Mouse (Mus musculus) embryonic fibroblast, embryonic 13.5 days (primary cell): ENCODE measurements around the gene Fxr2. TPM values are rescaled to one million over a fixed set of nuclear protein-coding genes. Genes with fewer than 3 reads are reported as not detected.
A peak's percentile ranks its signal among the peaks of the same experiment; 100 is the strongest.

Source experiments
- H3K27ac ChIP-seq: 2 replicates; pipeline ENCODE4 v1.5.1; 2012; ENCODE audit warnings: low read length, control low read depth, inconsistent platforms; ENCODE audit not compliant: insufficient read depth
- H3K4me1 ChIP-seq: 2 replicates; pipeline ENCODE4 v1.6.1; 2011; ENCODE audit warnings: low read length; ENCODE audit not compliant: control insufficient read depth, insufficient read depth
- H3K4me3 ChIP-seq: 2 replicates; pipeline ENCODE4 v1.5.1; 2011; ENCODE audit warnings: mild to moderate bottlenecking, control low read depth, low read length; ENCODE audit not compliant: insufficient read depth
- CTCF ChIP-seq: IDR thresholded peaks from 2 replicates; pipeline ENCODE4 v1.5.1; 2011; ENCODE audit warnings: mild to moderate bottlenecking, control low read depth, low read length, moderate library complexity, borderline replicate concordance; ENCODE audit not compliant: insufficient read depth
- POLR2A ChIP-seq: IDR thresholded peaks from 2 replicates; pipeline ENCODE4 v1.6.1; 2011; ENCODE audit warnings: low read depth, mild to moderate bottlenecking, control low read depth, low read length, moderate library complexity
- polyA plus RNA-seq: library from polyadenylated mRNA; stranded (reverse); fragments of >200 nt; gene quantifications from 2 replicates; pipeline ENCODE4 v1.2.4, GENCODE M21; 2011; ENCODE audit warnings: low read depth; ENCODE audit not compliant: missing spikeins, insufficient read length

Fxr2 gene
- polyA plus RNA-seq, 1 experiment: 71.7 TPM

DNA sequence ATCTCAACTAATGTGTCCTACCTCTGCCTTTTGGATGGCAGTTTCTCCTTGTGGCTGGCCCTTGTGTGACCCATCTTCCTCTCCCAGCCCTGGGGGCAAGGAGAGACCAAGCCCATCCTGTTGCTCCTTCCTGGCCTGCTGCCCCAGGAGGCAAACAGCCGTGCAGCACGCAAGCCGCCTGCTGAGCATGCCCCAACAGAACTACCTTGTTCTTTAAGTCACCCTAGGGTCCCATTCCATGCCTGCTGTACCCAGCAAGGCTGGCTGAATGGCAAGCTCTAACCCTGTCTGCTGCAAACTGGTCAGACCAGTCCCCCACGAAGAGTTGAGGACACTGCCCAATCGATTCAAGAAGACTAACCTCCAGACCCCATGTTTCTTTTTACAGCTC, 23.3 kb downstream of the Fxr2 start:
- Histone ChIP-seq H3K4me3 (no peak overlapping the region), H3K27ac (no peak overlapping the region), H3K4me1 (0 out of 2 replicates have a peak, but pooled peaks cover 4% of the 10 kb centered on the region)
- TF ChIP-seq CTCF (no peak), POLR2A (no peak)

DNA sequence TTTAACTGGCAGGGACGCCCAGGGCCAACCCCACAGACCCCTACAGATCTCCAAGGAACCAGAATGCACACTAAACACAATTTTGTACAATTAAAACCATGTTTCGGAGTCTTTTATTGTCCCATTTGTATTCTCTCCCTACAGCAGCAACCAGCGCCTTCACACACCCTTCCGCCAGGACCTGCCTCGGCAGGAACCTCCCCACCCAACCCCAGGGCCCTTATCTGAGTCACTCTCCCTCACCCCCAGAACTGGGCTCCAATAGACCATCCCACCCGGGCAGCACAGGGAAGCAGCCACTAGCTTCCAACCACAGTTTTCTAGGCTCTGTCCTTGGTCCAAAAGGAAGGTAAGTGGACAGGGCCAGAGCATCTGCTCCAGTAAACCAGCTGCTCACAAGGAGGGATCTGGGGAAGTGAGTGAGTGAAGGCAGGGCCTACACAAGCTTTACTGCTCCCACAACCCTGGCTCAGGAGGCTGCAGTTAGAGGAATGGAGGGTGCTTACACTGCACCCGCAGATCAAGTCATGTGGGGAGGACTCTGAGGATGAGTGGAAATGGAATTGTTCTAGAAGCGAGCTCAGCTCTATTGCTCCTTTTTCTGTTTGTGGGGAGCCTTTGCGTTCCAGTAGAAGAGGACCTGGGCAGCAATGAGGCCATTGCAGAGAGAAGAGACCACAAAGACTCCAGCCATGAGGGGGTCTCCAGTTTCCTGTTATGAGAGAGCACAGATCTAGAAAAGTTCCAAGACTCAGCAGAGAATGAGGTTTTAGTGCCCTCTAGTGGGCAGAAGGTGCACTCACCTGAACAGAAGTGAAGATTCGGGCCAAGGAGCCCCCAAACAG, 24.0 kb downstream of the Fxr2 start:
- no peak for TF ChIP-seq POLR2A
- TF ChIP-seq CTCF: 0 out of 2 replicates have a peak, but pooled peaks have one; percentile 22
- 0 out of 2 replicates have a peak, but pooled peaks cover 4% of the 10 kb centered on the region for H3K4me1 ChIP-seq
- no peak overlapping the region for H3K27ac ChIP-seq
- H3K4me3 ChIP-seq: no peak overlapping the region

DNA sequence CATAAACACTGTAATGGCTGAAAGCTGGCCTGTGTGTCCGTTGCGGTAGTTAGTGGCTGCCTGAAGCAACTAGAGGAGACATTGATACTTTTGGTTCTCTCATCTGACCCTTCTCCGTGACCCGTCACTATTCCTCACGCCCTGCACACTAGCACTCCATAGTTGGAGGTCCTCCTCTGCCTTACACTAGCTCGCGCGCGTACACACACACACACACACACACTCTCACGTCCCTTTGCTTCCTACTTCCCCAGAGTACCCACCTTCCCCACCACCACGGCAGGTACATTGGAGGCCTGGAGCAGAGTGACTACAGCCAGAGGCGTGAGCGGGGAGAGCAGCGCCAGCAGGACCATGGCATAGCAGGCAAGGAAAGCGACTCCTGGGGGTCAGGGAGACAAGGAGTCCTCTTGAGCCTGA, 24.7 kb downstream of the Fxr2 start:
- Histone ChIP-seq H3K4me3 (no peak overlapping the region), H3K27ac (no peak overlapping the region), H3K4me1 (0 out of 2 replicates have a peak, but pooled peaks cover 4% of the 10 kb centered on the region)
- TF ChIP-seq POLR2A (no peak), CTCF (no peak)

DNA sequence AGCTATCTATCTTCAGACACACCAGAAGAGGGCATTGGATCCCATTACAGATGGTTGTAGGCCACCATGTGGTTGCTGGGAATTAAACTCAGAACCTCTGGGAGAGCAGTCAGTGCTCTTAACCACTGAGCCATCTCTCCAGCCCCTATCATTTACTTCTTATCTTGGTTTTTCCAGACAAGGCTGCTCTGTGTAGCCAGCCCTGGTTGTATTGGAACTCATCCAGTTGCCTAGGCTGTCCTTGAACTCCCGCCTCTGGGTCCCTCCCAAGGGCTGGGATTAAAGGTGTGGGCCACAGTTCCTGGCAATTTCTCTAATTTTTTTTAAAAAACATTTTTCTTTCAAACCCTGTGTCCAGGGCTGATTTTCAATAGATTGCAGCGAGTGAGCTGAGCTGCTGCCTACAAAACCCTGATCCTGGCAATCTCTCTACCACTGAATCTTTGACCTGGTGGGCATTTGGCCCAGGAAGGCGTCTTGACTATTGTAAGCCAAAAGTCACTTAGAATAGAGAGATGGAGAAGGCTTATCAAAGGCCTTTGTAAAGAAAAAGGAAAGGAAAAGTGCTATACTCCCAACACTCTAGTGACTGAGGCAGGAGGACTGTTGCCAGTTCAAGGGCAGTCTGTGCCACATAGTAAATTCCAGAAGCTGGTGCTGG, 28.6 kb downstream of the Fxr2 start:
- H3K27ac ChIP-seq: peak overlapping the region; percentile 94; the same call in 1 of the 2 replicates
- TF ChIP-seq POLR2A: no peak
- H3K4me1 ChIP-seq: 0 out of 2 replicates have a peak, but pooled peaks cover 2% of the 10 kb centered on the region
- peak overlapping the region; percentile 62 for H3K4me3 ChIP-seq

DNA sequence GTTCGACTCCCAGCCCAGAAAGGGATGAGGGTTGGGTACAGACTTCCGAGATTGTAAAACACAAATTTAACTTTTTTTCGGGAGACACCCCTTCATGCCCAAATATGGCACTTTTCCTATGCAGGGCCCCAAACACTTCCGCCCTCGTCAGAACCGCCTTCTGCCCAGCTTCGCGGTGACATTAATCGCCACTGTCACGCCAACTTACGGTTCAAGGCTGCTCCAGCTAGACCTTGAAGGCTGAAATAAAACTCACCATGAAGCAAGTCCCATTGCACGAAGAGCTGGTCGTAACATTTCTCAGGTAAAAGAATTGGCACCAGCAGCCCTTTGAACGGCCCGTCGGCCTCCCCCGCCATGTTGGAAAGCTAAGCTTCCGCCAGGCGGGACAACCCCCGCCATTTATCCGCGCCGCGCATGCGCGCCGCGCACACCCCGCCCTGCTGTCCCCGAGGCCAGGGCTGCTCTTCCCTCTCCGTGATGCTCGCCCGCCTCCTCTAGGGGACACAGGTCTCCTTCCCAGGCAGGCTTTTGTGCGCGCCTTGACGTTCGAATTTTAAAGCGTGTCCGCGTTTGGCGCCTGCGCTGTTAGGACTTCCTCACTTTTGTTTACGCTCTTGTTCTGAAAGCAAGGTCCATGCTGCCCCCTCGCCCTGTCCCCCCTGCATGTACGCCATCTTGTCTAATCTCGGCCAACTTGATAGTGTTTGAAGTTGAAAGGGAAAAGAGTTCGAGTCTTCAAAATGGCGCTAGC, 29.6 kb downstream of the Fxr2 start, which contains the start of gene Mpdu1:
Gene Mpdu1 (minus strand): TSS at position 430 of the 754 bp plus-strand sequence.
- Histone ChIP-seq H3K4me3 (peak within 1 kb of the TSS; percentile 62), H3K4me1 (0 out of 2 replicates have a peak, but pooled peaks cover 2% of the 10 kb centered on the region), H3K27ac (peak within 1 kb of the TSS; percentile 94)
- peak; percentile 64 for TF ChIP-seq POLR2A
- no peak for TF ChIP-seq CTCF

DNA sequence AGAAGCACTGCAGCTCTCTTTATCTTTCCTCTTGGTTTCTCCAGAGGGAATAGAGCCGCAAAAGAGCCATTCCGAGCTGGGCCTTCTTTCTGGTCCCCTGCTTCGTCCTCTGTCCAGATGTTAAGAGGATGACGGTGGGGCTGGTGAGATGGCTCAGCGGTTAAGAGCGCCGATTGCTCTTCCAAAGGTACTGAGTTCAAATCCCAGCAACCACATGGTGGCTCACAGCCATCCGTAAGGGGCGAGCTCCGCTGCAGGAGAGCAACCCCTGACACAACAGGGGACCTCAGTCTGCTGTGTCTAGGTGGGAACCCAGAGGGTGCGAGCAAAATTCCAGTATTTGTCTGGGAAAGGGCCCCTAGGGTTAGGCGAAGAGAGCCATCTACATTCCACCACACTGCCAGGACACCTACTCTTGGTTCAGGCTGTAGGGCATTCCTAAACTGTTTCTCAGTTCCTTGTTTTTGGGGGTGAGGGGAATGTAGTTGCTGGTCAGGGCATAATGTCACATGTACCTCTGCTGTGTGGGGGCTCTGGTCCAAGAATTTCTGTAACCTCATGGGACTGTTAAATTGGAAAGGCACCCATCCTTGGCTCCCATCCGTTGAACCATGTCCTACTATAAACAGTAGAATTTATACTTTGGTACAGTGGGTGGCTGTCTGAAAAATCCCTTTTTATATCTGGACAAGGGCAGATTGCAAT, 30.3 kb downstream of the Fxr2 start:
- H3K27ac ChIP-seq: peak overlapping the region; percentile 63
- no peak for TF ChIP-seq POLR2A
- no peak for TF ChIP-seq CTCF
- H3K4me1 ChIP-seq: 0 out of 2 replicates have a peak, but pooled peaks cover 2% of the 10 kb centered on the region
- peak overlapping the region; percentile 20 for H3K4me3 ChIP-seq

DNA sequence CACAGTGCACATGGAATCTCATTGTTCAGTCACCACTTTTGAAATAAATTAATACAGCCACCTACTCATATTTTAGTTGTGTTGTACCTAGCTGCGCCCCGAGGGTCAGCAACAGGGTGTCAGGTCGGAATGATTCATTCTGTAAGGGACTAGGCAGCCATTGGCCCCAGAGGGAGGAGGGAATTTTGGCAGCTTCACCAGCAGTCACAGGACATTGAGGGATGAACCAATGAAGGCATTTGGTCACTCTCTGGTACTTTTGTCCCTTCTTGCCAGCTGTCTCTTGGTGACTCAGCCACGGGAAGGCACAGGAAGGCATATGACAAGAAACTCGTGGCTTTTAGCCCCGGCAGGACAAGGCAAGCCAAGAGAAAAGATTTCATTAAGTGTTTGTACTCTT, 31.0 kb downstream of the Fxr2 start:
- no peak for TF ChIP-seq POLR2A
- TF ChIP-seq CTCF: no peak
- Histone ChIP-seq H3K27ac (0 out of 2 replicates have a peak overlapping the region, but pooled peaks have one; percentile 63), H3K4me1 (0 out of 2 replicates have a peak, but pooled peaks cover 2% of the 10 kb centered on the region), H3K4me3 (no peak overlapping the region)

DNA sequence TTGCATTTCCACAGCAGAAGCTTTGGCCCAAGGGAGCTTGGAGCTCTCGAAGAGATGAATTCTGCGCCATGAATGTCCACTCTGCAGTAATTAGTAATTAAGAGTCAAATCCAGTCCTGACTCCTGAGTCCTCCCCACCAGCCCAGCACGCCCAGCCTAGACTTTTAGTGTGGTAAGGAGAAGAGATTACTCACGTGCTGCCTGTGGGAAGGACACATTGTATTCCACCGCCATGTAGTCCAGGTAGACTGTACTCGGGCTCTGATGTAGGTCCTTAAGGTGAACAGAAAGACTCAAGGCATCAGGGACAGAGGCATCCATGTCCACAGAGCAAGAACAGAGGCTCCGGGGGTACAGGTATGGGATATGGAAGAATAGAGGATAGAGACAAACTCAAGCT, 32.1 kb downstream of the Fxr2 start:
- TF ChIP-seq POLR2A (no peak; the same call in 1 of the 2 replicates), CTCF (no peak)
- Histone ChIP-seq H3K4me1 (0 out of 2 replicates have a peak, but pooled peaks cover 2% of the 10 kb centered on the region), H3K27ac (no peak overlapping the region), H3K4me3 (no peak overlapping the region)
